Mouse (Mus musculus) embryo, embryonic 10.5 days (tissue): ENCODE measurements around the gene Sgms1.

ENCODE experiments used
- DNase-seq: peaks from one replicate; pipeline ENCODE4 v3.0.0-alpha.2; 2015; ENCODE audit warnings: low spot score

Sgms1 gene

DNA sequence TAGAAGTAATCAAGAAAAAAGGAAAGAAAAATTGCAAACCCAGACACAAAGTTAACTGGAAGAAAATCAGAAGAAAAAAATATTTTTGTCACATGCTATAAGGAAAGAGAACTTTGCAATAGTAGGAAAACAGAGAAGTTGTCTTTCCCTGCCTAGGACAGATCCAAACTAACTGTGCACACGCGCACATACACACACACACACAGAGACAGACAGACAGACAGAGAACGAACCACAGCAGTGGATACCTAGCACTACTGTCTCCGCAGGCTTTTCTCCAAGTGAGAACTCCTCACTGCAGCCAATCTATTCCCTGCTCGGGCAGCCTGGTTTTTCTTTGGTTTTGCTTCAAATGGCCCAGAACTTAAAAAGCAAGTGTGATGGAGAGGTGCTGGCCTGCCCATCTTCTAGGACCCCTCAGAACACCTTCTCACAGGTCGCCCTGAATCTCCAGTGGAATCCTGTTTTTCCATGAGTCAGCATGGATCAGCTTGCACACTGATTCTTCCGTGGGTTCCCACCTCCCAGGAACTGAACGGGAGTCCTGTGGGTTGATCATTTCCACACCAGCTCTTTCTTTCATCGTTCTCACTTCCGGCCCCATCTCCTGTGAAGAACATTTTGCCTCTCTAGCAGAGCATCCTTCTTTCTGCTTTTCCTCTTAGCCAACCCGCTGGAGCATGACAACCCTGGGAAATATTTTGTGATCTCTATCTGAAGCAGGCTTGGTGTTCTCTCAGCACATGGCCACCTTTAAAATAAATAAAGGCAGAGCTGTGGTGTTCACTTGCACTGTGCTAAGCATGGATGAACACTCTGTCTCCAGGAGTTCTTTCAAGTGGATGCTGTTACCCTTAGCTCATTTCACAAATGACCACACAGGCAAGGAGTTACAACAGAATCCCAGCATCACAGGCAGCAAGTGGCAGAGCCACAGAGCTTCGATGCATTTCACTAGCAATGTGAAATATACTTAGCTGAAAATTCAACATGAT lies 96.4 kb downstream of the Sgms1 start:
- DNase-seq, result no peak

DNA sequence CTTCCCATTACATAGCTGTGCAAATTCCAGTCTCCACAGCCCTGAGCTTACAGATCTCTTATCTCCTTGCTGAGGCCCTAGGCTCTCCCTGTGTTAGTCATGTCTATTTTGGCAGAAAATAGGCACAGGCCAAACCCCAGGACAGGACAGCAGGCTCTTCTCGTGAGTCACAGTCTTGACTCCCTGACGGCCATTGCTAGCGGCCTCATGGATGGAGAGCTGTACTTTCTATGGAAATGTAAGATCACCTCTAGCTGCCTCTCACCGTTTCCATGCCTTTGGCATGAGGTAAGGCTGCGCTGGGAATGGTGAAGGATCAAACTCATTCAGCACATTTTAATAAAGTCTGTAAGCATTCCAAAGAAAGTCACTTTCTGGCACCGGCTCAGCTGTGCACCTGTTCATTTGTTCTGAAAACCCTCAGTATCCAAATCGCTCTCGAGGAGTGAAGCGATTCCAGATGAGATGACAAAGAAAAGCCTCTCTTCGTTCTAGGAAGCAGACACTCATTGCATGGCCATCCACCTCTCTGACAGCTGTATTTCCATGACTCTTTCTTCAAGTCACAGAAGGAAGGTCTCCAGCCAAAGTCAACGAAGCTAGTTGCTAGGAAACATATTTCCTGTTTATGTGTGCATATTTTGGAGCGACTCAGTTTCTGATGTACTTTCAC lies 97.3 kb downstream of the Sgms1 start:
- no peak for DNase-seq

DNA sequence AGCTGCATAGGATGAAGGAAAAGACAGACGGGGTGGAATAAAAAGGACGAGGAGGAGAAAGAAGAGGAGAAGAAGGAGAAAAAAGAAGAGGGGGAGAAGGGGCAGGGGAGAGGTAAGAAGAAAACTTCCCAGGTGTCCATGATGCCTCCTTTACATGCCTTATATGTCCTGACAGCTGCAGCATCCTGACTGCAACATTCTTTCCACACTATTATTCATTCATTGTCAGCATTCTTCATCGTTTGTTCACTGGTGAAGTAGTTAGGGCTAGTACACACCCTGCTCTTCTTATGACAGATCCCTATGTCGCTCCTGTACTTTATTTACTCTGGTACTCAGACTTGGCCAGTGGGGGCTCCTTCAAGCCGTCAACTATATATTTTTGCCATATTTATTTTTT lies 98.4 kb downstream of the Sgms1 start:
- no peak for DNase-seq

DNA sequence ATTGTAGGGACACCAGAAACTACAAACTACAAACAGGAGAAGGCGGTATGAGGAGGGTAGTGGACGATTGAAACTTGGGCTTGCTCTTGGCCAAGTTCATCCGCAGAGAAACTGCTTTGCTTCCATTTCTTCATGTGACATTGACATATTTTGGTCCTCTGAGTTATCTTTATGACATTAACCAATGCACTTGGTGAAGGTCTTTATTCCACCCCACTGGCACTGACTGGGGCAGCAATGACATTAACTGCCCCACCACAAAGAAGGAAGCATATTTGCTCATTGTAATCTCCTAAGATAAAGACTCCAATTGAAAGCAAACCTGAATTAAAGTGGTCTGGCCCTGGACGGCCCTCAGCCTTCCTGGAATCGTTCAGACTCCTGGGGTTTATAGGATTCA lies 100.6 kb downstream of the Sgms1 start:
- no peak for DNase-seq

DNA sequence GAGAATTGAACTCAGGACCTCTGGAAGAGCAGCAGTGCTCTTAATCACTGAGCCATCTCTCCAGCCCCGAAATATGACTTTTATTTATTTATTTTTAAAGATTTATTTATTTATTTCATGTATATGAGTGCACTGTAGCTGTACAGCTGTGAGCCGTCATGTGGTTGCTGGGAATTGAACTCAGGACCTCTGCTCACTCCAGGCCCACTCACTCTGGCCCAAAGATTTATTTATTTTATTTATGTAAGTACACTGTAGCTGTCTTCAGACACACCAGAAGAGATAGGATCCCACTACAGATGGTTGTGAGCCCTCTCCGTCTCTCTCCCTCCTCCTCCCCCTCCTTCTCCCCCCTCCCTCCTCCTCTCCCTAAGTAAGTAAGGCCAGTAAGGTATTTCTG lies 101.7 kb downstream of the Sgms1 start:
- no peak for DNase-seq

DNA sequence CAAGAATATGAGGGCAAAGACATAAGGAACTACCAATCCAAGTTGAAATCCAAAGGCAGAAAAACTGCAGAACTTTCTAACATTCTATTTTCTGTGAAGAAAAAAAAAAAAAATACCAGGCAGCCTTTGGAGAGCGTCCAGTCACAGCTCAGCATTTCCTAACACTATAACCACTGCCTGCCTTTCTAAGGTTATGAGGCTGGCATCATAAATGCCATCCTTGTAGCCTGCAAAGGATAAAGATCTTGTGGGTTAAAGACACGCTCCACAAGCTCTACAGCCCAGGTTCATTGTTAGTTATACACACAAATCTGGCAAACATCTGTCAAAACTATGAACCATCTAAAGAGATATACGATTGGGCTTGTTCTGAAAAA lies 104.1 kb downstream of the Sgms1 start:
- no peak for DNase-seq

DNA sequence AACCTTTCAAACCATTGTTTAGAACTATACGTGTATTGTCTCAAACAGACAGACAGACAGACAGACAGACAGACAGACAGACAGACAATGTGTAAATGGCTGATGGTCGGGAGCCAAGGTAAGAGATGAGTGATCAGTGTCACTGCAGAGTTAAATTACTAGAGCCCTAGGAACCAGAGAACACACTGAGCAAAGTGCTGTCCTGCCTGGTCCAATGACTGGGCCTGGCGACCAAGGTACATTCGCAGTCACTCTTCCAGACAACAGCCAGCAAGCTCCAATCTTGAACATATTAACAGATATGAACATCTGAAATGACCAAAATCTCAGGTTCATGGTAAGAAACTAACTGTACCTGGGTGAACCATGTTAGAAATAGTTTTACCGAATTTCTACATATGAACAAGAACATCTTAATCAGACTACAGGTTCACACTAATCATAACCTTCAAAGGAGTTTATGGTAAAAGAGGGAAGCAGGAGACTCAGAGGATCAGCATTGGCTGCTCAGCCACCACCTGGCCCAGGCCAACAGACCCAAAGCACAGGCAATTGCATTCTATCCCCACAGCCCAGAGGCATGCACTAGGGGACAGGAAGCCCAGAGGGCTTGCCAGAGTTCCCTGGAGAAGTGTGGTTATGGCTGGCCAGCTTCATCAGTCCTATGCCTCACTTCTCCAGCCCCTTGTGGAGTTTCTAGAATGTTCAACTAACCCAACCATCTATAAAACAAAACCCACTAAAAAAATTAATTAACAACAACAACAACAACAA lies 104.6 kb downstream of the Sgms1 start:
- no peak for DNase-seq

DNA sequence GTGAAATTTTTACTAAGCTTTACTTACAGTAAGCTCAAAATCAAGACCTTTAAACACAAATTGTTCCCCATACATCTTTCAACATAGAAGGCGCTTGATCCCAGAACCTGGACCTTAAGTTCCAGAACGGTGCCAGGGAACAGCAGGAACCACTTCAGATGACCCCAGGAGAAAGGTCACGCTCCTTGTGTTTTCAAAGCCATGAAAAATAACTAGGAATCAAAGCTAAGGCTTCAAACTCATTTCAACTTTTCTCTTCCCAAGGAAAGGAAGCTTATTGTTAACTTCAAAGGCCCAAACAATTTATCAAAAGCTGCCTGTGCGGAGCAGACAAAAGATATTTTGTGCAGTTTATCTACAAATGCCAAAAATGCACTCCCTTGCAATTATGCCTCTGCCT lies 107.6 kb downstream of the Sgms1 start:
- no peak for DNase-seq

DNA sequence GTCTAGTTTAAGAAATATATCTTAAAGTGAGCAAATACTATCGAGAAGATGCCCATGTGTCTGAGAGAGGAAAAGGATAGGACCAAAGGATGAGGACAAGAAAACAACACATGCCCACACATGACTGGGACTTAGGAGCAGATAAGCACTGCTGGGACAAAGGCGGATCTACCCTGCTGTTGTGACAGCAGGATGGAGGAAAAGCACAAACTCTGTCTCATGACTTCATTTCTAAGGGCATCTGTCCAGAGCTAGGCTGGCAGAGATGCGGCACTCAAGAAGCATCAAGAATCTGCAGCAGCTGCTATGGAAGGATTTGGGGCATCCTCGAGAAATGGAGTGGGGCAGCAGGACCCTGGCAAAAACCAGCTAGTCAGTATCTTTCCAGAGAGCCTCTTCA lies 109.1 kb downstream of the Sgms1 start:
- DNase-seq, result no peak

DNA sequence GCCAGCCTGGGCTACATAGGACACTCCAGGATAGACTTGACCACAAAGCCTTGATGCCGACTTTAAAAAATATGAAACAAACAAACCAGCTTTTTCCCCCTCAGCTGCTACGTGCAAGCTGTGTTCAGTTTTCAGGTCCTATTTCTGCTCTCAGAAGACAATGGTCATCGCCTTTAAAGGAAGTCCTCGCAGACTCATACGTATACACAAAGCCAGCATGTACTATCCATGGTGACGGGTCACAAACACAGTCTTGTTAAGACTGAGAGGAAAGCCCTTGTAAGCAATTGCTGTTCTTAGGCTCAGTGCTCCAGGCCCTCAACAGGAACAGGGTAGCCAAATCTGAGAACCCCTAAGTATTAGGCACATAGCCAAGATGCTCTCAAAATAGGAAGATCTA lies 110.1 kb downstream of the Sgms1 start:
- DNase-seq, result no peak

DNA sequence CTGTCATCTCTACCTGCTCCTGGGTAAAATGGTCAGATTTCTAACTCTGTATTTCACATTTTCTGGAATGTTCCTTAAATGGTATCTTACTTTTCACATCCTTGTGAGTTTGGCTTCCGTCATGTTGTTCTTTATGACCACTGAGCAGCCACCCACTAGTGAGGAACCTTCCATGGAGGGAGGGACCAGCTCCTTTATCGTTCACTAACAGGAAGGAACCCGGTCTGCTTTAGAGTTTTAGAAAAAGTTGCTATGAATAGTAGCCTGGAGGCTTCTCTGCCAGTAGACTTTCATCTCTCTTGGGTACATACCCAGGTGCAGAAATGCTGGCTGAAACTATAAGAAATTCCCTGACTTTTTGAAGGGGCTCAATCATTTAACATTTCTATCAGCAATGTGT lies 111.6 kb downstream of the Sgms1 start:
- no peak for DNase-seq

DNA sequence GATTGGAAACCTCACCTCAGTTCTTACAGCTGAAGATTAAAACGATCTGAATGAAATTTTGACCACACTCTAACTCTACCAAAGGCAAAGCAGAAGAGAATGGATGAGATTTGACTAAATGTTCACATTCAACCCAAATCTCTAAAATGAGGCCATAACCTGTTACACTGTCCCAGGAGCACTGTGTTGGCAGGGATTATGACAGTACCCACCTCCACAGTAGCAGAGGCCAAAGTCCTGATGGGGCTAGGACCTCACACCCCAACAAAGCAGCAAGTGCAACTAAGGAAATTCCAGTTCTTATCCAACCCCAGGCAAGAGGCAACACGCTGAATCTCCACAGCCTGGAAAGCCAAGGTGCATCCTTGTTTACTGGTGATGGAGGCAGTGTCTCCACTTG lies 112.2 kb downstream of the Sgms1 start:
- no peak for DNase-seq

DNA sequence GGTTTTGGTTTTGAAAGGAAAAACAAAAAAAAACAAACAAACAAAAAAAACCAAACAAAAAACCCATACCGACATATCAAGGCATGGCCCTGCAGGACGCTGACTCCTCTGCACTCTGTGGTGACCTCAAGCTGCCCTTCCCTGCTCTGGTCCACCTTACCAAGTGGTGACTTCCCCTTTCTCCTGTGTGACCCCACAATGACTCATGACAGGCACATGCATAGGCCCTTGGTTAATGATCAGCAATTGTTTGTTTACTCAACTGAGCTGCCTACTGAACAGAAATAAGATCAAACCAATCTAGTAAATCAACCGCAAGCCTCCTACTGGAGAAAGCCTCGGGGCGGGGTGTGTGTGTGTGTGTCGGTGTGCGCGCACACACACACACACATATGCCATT lies 112.7 kb downstream of the Sgms1 start:
- no peak for DNase-seq

DNA sequence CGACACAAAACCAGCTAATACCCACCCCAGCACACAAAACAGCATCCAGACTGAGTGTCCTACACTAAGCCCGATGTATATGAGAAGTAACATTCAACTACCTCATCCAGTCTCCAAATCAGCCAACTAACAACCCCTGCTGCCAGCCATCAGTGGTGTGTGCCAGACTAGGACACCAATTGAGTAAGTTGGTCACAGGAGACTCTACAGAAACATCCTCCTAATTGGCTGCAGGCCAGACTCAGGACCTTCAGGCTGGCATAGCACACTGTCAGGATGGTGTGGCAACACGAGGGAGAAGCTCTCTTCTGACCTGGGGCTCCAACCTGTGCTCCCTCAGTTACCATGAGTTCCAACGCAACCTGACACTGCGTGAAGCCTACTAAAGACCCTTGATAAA lies 113.3 kb downstream of the Sgms1 start:
- no peak for DNase-seq

DNA sequence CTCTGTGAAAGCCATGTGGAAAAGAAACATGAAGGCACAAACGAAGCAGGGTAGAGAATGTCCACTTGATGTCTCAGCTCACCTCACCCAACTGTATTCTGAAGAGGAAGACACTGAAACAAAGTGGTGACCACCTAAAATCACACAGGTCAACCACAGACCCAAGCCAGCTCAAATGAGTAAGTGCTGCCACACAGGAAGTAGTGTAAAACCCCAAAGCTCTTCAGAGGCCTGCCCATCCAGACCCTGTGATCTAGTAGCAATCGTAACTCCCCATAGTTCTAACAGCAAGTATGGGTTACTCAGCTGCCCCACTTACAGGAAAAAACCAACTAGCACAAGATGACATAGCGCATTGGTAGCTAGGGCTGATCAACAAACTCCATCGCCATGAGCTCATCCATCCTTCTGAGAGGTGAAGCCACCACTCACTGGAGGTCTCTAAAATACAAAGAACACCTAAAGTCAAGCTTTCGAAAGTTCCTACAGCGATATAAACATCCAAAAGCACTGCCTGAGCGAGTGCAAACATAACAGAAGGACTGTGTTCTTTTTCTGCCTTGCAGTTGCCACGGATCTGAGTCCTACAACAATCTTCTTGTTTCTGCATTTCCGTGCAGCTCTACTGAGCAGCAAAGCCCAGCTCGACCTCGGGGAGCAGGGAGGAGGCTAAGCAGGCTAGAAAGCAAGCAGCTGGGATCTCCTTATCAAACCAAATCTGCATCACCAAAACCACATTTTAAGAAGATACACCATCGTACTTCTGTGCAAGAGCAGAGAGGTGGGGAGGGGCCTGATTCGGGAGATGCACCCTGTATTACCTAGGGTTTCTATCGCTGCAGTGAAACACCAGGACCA lies 114.2 kb downstream of the Sgms1 start:
- no peak for DNase-seq

DNA sequence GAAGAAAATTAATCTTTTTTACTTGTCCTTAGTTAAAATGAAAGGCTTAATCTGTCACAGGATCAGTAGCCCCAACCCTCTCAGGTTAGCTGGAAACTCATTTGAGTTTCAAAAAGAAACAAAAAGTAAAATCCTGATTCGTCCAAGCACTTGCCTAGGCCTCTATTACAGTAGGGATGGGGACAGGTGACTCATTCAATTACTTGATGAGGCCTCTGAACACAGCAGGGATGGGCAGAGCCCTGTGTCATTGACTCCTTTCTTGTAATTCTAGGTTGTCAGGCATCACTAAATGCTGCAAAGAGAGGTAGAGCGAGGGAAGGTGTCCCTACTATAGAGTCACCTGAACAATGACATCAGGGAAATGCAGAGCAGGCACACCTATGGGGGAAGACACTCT lies 115.4 kb downstream of the Sgms1 start:
- no peak for DNase-seq

DNA sequence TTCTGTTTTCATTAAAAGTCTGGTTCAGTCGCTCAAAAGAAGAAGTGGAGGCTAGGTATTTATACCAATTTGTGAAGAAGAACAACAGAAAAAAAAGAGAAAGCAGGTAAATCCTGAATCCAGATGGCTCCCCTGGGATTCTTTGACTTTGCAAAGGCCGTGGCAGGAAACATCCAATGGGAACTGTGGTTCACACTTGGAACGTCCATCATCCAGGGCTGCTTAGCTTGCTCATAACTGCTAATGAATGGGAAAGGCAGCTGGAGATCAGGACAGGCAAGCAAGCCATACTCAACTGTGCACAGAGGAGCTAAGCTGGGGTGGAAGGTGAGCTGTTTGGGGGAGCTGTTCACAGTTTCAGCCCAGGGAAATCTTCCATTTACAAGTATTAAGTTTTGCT lies 115.8 kb downstream of the Sgms1 start:
- no peak for DNase-seq

DNA sequence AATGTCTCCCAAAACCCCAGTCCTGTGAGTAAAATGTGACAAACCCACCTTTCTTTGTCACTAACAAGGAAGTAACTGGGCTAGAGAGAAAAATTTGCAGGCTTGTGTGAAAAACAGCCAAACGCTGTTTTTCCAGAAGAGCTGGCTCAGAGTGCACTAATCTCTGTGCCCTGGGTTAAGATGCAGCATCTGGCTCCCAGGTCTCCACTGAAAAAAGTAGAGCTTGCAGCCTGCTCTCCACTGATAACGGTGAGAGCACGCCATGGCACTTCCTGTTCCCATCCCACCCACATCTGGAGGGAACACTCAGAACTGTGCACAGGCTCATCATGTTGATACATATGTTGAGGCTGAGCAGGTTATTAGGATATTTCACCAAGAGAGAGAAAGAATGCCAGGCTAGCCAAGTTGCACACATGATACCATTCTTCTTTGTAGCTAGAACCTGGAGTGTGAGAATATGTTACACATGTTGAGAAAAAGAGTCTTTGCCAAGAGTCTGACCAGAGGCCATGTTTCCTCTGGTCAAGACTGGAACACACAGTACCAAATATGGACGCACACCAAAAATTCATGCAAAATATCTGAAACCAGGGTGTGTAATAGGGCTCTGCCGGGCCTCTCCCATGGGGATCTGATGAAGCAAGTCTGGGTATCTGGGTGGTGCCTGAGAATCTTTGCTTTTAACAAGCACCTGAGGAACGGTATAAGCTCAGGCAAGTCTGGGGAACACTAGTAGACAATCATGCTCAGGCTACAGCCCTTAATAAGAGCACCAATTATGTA lies 116.8 kb downstream of the Sgms1 start:
- DNase-seq, result no peak

DNA sequence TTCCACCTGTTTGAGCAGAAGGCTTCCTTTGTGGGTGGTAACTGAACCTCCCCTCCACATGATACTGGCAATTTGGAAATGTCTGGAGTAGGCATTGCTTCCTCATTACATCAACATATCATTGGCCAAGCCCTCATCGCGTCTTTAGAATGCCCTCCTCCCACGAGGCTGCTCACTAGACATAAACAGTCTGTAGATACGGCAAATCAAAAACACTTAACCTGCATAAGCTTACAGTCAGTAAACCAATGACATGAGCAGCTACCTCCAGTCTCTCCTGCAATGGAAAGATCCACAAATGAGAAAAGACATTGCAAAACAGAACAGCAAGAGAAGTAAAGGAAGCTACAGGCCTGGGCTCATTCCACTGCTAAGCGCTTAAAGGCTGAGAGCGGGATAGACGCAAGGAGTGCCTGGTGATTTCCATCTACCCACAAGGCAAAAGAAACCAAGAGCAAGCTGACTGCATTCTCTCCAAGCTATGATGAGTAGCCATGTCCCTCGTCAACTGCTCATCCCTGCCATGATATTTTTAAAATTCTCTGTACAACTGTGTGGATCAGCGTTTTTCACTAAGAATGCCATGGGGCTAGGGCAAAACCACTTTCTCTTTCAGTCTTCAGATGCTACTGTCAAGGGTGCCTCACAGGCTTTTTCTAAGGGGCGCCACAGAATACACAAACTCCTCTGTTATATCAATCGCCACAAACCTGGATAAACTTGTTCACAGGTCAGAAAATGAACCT lies 117.9 kb downstream of the Sgms1 start:
- DNase-seq, result no peak

DNA sequence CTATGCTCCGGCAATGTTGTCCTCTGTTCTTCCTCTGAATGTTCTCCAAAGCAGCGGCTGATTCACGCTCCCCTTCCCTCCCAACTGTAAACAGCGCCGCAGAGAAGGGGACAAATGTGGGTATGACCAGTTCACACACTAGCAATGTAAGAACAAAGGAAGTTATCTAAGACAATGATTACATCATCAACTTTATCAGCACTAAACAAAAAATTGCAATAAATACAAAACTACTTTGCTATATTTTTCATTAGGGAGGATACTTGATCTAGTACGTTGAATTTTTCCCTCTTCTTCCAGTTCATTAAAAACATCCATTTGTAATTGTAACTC lies 119.7 kb downstream of the Sgms1 start:
- DNase-seq, result no peak
